Mouse (Mus musculus) monocyte, adult 5-6 weeks (primary cell): ENCODE data around the gene Mcu. TPM values are rescaled to one million over a fixed set of nuclear protein-coding genes. Genes with fewer than 3 reads are reported as not detected.

Experiments used
- ATAC-seq: fragments of 153-309, 156-312 bp; replicated peaks from 2 replicates; pipeline ENCODE4 v1.8.0; 2017; ENCODE audit warnings: mild to moderate bottlenecking; ENCODE audit not compliant: low TSS enrichment, insufficient number of reproducible peaks, severe bottlenecking, poor library complexity, low FRiP score
- total RNA-seq: library from RNA; stranded (forward); fragments of 200-1000, 200-491, 200-594 nt; gene quantifications from 3 replicates; pipeline ENCODE4 v1.2.3, GENCODE M21; 2017

Gene Mcu
- total RNA-seq, 1 experiment from 2014 or later: 14.7 TPM

DNA sequence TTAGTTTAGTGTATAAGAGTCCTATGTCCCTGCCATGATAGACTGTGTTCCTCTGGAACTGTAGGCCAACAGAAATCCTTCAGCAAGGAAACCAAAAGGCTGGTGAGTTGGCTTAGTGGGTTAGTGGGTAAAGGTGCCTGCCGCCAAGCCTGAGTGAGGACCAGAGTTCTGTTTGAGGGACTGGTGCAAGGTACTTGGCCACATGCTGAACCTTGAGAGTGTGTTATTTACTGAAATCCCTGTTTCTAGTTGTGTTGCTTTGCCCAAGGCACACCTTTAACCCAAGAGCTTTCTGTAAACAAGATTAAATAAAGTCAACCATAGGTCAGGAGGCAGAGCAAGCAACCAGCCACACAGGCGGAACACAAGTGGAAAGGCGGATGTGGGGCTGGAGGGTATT, 150.9 kb downstream of the Mcu start:
- no peak for ATAC-seq

DNA sequence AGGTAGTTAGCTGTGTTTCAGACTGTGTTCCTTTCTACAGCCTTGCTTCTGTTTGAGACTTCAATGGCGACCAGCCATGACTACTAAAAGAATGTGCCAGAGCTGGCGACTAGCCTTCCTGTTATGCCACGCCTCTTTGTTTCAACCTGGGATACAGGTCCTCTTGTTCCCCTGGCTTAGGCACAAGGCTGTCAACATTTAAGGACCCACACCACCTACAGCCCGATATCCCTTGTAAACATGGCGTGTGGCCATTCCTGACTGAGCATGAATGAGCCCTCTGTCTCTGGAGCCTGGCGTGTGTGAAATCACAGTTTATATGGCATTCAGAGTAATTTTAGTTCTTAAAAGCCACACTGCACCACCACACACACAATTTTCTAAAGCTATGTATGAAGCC, 154.2 kb downstream of the Mcu start:
- no peak for ATAC-seq

DNA sequence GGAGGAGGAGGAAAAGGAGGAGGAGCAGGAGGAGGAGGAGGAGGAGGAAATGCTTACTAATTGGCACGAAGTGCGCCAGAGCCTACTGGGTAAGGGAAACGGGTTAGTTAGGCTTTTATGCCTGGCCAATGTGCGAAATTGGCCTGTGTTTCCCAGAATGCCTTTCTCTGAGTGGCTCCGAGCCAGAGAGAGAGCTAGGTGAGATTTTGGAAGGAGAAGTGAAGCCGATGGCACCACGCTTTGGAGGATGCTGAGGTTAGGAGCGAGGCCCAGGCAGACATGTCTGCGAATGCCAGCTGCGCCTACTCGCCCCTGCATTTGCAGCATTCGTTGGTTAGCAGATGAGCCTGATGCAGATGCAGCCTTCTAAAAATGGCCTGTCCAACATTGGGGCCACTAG, 156.7 kb downstream of the Mcu start:
- no peak for ATAC-seq

DNA sequence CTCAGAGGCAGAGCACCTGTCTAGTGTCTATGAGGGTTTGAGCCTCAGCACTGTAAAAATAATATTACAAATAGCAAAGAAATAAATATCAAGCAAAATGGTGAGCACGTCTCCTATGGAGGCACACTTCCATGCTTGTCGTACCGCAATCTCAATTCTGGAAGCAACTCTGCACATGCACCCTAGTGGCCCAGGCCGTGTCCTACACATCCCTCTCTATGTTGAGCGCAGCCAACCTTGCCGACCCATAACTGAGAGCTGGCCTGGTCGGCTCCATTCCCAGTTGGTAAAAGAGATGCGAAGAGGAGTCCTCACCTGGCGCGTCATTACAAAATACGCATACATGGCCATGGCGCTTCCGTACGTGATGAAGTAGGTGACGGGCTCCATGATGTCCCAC, 161.9 kb downstream of the Mcu start:
- no peak for ATAC-seq

- ATAC-seq: no peak
Measured at GRCm38 (mm10) chr10:59451839-59452238, 164.7 kb downstream of the Mcu start.

DNA sequence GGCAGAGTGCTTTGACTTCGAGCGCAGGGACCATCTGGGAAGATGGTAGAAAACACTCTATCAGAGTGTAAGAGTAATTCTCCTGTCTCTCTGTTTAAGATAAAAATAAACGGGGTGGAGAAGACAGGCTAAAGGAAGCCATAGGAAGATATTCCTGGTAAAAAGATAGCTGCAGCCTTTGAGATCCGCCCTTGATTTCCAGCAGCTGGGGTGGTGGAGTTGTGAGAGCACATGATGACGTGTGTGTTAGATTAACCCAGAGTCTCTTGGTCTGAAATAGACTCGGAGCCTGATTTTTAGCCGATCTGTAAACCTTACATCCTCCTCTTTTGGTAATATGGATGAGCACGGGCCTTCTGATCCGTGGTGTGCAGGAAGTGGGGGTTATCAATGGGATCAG, 168.9 kb downstream of the Mcu start:
- no peak for ATAC-seq

DNA sequence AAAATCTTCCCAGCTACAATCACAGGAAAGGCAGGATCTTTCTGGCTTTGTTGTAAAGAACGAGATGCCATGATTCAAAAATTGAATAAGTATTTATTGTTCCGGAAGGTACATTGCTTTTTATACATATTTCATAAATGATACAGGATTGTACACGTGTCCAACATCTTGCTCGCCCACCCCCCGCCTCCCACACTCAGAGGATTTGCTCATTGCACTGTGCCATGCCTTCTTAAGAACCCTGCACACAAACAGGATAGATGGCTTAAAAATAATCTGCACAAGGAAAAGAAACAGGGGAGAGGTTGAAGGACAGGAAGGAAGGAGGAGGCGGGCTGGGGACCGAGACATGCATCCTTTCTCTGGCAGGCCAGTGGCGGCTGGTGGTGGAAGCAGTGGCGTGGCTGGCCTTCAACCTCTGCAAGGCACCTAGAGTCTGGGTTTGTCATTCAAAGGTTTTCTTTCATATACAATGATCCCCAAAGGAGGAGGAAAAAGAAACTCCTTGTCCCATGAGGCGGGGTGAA, 169.5 kb downstream of the Mcu start:
- ATAC-seq: no peak

DNA sequence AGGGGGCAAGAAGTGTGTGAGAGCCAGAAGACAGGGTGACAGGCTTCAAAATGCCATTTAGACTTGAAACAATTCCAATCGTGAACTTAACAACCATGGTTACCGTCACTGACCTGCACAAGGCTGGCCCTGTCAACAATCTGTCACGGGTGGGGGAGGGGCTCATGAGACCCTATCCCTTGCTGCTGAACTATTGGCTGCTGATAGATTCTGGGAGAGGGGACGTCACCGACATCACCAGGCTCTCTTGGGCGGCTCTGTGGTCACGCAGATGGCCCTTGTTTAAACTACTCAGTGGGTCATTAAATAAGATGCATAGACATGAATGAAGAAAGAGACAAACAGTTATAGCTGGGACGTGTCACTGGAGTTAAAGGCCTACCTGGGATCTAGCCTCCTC, 171.9 kb downstream of the Mcu start:
- ATAC-seq: no peak

DNA sequence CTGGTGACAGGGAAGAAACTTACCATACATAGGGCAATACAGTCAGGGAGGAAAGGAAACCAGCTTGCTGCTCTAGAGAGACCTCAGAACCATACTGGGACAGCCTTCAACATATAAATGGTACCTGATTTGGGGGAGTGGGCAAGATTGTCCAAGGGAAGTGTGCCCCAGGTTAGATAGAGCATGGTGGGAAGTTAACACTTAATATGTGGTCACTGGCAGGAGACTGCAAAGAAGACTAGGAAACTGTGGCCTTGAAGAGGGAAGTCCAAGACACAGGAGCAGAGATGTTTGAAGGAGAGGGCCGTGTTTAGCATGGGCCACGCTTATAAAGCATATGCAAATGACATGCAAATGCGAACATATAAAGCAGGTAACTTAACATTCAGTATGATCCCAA, 172.4 kb downstream of the Mcu start:
- no peak for ATAC-seq

DNA sequence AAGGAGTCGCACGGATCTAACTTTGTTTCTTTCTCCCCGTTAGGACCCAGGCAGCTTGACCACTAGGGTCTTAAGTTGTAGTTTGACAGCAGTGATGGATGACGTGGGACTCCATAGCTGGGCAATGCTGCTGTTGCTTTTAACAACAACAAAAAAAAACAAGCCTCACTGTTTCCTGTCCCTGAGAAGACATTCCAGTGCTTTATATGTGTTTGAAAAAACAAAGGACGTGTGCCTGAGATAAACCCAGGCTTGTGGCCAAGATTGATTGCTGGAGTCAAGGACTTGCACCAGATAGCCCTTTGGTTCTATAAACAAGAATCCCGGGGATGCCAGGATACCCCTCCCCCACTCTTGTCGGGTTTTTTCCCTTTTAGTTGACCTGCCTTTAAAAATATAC, 173.3 kb downstream of the Mcu start:
- no peak for ATAC-seq

- no peak for ATAC-seq
Measured at GRCm38 (mm10) chr10:59441735-59442134, 174.8 kb downstream of the Mcu start, which contains the start of gene Oit3. TSS of gene Oit3 (minus strand) at chr10:59441778.

DNA sequence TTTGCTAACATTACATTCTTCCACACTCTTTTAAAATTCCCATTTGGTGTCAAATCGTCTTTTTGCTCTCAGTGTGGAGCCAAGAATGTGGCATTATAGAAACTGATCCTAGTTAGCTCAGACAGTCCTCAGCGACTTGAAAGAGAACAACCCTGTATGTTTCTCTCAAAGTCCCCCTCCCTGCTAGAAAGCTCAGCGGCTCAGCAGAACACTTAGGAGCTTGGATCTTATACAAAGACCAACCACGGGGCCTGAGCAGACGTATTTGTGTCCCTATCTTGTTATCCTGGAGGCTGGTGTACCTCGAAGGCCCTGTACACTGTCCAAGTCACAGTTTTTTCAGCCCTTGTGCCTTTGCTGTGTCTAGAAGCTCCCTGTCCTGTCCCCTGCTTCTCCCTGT, 176.3 kb downstream of the Mcu start:
- no peak for ATAC-seq

GRCm38 (mm10) chr10:59439508-59439931, 177.0 kb downstream of the Mcu start:
- no peak for ATAC-seq

- no peak for ATAC-seq
Measured at GRCm38 (mm10) chr10:59438651-59439050, 177.8 kb downstream of the Mcu start.

DNA sequence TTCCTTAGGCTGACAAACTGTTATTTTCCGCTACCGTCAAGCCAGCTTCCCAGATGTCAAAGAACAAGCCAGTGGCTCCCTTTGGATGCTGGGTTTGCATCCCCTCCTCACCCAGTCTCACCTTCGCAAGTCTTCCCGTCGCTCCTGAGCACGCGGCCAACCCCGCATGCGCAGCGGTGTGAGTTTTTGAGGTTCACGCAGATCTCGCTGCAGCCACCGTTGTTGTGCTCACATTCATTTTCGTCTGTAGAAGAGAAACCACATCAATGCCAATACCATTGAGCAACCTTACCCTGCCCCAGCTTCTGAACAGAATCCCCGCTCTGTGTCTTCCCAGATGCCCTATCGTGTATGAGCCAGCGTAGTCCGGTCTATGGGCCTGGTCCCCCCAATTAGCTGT, 180.7 kb downstream of the Mcu start:
- no peak for ATAC-seq

DNA sequence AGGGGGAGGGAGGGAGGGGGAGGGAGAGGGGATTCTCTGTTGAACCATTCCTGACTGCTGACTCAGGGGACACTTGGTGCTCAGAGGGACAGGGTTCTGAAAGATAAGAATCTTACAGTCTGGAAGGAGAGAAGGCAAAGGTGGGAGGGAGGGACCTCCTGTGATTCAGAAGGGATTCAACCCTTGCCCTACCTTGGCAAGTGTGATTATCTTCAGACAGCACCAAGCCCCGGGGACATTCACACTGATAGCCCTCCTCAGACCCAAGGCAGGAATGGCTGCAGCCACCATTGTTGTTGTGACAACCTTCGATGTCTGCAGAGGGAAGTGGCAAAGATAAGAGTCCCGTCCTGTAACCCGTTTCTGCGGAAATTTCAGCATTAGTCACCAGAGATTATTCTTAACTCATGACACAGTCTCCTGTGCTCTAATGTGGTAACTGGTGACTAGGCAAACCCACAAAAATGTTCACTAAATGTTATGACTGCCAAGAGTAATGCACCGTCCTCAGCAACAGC, 185.7 kb downstream of the Mcu start:
- ATAC-seq: peak; percentile 49

GRCm38 (mm10) chr10:59429448-59430135, 186.9 kb downstream of the Mcu start:
- ATAC-seq: no peak

DNA sequence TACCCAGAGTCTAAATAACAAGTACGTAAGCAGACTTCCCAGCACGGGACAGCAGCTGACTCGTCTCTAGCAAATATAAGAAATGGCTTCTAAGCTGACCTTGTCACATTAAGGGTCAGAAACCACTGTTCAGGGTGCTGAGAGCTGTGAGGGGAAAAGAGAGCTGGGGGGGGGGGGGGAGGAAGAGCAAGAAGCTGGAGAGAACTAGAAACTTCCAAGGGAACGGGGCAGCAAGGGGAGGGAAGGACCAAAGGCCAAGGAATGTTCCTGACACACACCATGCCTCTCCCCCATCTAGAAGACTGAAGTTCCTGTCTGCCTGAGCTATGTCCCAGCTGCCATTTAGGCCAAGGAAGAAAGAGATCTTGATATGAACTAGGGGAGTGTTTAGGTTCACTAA, 190.1 kb downstream of the Mcu start:
- ATAC-seq: no peak

- ATAC-seq: no peak
Measured at GRCm38 (mm10) chr10:59425369-59425768, 191.1 kb downstream of the Mcu start.

DNA sequence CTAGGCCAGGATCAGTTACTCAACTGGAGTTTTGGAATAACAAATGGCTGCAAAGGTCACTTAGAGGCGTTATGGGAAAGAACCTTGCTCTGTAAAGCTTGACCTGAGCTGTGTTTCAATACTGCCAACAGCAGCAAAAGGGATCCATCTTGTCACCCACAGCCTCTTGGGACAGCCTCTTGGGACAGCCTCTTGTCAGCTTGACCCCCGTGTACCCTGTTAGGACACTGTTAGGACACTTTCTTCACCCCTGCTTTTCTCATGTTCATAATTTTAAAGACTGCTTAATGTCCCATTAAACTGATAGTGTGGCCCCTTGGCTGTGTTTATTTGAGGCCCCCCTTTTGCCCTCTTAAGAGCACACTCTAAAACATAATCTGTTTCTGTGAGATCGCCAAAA, 192.0 kb downstream of the Mcu start:
- no peak for ATAC-seq

DNA sequence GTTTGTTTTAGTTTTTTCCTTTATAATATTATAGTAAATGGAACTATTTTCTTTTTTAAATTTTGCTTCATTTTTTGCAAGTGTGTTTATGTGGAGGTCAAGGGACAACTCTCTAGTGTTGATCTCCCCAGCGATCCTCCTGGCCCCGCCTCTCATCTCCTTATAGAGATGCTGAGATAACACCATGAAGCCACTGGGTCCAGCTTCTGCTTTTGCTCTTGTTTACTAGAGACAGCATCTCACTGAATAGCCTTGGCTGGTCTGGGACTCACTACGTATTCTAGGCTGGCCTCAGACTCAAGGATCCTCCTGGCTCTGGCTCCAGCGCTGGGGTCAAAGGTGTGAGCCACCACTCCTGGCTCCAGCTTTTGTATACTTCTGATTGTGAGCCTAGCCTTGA, 197.0 kb downstream of the Mcu start:
- ATAC-seq: no peak
